Mouse (Mus musculus) MEL (cell line): ENCODE measurements around the gene Mmgt2. TPM values are rescaled to one million over a fixed set of nuclear protein-coding genes. Genes with fewer than 3 reads are reported as not detected.

Experiments
- DNase-seq: peaks from one replicate; pipeline ENCODE4 v3.0.0; 2011; ENCODE audit warnings: low read depth, low spot score
- H3K27ac ChIP-seq: 2 replicates; pipeline ENCODE4 v1.5.1; 2012; ENCODE audit warnings: low read depth, mild to moderate bottlenecking, control low read depth, low read length, moderate library complexity; ENCODE audit not compliant: control insufficient read depth
- H3K27me3 ChIP-seq, 2 experiments: fragments of 150-350 bp in 1 of 2; sonication (generic) in 1 of 2; 2 replicates each; pipeline ENCODE4 v1.6.1; 2012; ENCODE audit warnings: low read length in 2 of 2, mild to moderate bottlenecking in 2 of 2, improper control_type of control experiment in 1 of 2, moderate library complexity in 1 of 2; ENCODE audit not compliant: insufficient read depth in 2 of 2, control insufficient read depth in 1 of 2
- H3K36me3 ChIP-seq, 2 experiments: 2 replicates each; pipeline ENCODE4 v1.6.1; 2012 to 2014; ENCODE audit warnings: low read length in 2 of 2, improper control_type of control experiment in 1 of 2, inconsistent platforms in 1 of 2, mild to moderate bottlenecking in 1 of 2; ENCODE audit not compliant: insufficient read depth in 2 of 2, control insufficient read depth in 1 of 2
- H3K4me1 ChIP-seq, 2 experiments: fragments of 150-350 bp in 1 of 2; sonication (generic) in 1 of 2; 2 replicates each; pipeline ENCODE4 v1.6.1; 2012; ENCODE audit warnings: low read length in 2 of 2, improper control_type of control experiment in 1 of 2, mild to moderate bottlenecking in 1 of 2; ENCODE audit not compliant: insufficient read depth in 2 of 2, control insufficient read depth in 1 of 2
- H3K4me3 ChIP-seq, 2 experiments: fragments of 150-350 bp in 1 of 2; sonication (generic) in 1 of 2; 2 replicates each; pipeline ENCODE4 v1.5.1; 2012; ENCODE audit warnings: low read depth in 2 of 2, low read length in 2 of 2, mild to moderate bottlenecking in 2 of 2, moderate library complexity in 2 of 2, control low read depth in 1 of 2, improper control_type of control experiment in 1 of 2; ENCODE audit not compliant: control insufficient read depth in 1 of 2, insufficient read depth in 1 of 2
- H3K79me2 ChIP-seq: 2 replicates; pipeline ENCODE4 v1.6.1; 2012; ENCODE audit warnings: mild to moderate bottlenecking, low read length, moderate library complexity; ENCODE audit not compliant: control insufficient read depth, poor library complexity, insufficient read depth
- H3K9ac ChIP-seq: 2 replicates; pipeline ENCODE4 v1.6.1; 2012; ENCODE audit warnings: low read depth, mild to moderate bottlenecking, control low read depth, low read length, moderate library complexity; ENCODE audit not compliant: control insufficient read depth, poor library complexity, severe bottlenecking
- H3K9me3 ChIP-seq: fragments of 150-350 bp; sonication (generic); replicated peaks from 2 replicates; pipeline ENCODE4 v1.6.1; 2012; ENCODE audit warnings: mild to moderate bottlenecking, low read length, improper control_type of control experiment, moderate library complexity; ENCODE audit not compliant: insufficient read depth
- CHD2 ChIP-seq: IDR thresholded peaks from 2 replicates; pipeline ENCODE4 v1.6.1; 2011; ENCODE audit warnings: low read length, improper control_type of control experiment
- CTCF ChIP-seq, 3 experiments: IDR thresholded peaks in 2 of 3; conservative IDR thresholded peaks in 1 of 3; 2 replicates each; pipeline ENCODE4 v1.5.1; 2011 to 2012; ENCODE audit warnings: low read length in 3 of 3, low read depth in 2 of 3, mild to moderate bottlenecking in 2 of 3, improper control_type of control experiment in 1 of 3, inconsistent platforms in 1 of 3, mixed read lengths in 1 of 3, moderate library complexity in 1 of 3; ENCODE audit not compliant: control insufficient read depth in 1 of 3, insufficient read depth in 1 of 3, poor library complexity in 1 of 3, severe bottlenecking in 1 of 3
- ELF1 ChIP-seq: IDR thresholded peaks from 2 replicates; pipeline ENCODE4 v1.6.1; 2014; ENCODE audit warnings: low read depth, mild to moderate bottlenecking, inconsistent platforms, low read length, improper control_type of control experiment, moderate library complexity
- GABPA ChIP-seq: IDR thresholded peaks from 2 replicates; pipeline ENCODE4 v1.6.1; 2012; ENCODE audit warnings: low read depth, mild to moderate bottlenecking, inconsistent platforms, low read length, improper control_type of control experiment, moderate library complexity
- GATA1 ChIP-seq: IDR thresholded peaks from 2 replicates; pipeline ENCODE4 v1.6.1; 2011; ENCODE audit warnings: low read depth, low read length, improper control_type of control experiment
- HCFC1 ChIP-seq: IDR thresholded peaks from 2 replicates; pipeline ENCODE4 v1.6.1; 2012; ENCODE audit warnings: low read depth, mild to moderate bottlenecking, inconsistent platforms, low read length, improper control_type of control experiment, moderate library complexity
- MAZ ChIP-seq: IDR thresholded peaks from 2 replicates; pipeline ENCODE4 v1.6.1; 2012; ENCODE audit warnings: low read depth, mild to moderate bottlenecking, inconsistent platforms, low read length, improper control_type of control experiment
- MYB ChIP-seq: IDR thresholded peaks from 2 replicates; pipeline ENCODE4 v1.6.1; 2011; ENCODE audit warnings: mild to moderate bottlenecking, low read depth, low read length, improper control_type of control experiment
- MYC ChIP-seq: IDR thresholded peaks from 2 replicates; pipeline ENCODE4 v1.6.1; 2011; ENCODE audit warnings: low read depth, mild to moderate bottlenecking, low read length, improper control_type of control experiment, moderate library complexity
- NELFE ChIP-seq: IDR thresholded peaks from 2 replicates; pipeline ENCODE4 v1.6.1; 2011; ENCODE audit warnings: low read depth, low read length, improper control_type of control experiment
- POLR2A ChIP-seq, 2 experiments: IDR thresholded peaks; 2 replicates each; pipeline ENCODE4 v1.6.1; 2011 to 2012; ENCODE audit warnings: low read length in 2 of 2, mild to moderate bottlenecking in 2 of 2, control low read depth in 1 of 2, improper control_type of control experiment in 1 of 2, low read depth in 1 of 2, moderate library complexity in 1 of 2; ENCODE audit not compliant: control insufficient read depth in 1 of 2, insufficient read depth in 1 of 2, poor library complexity in 1 of 2
- RAD21 ChIP-seq: IDR thresholded peaks from 2 replicates; pipeline ENCODE4 v1.6.1; 2011; ENCODE audit warnings: mild to moderate bottlenecking, low read depth, low read length, improper control_type of control experiment
- SIN3A ChIP-seq: IDR thresholded peaks from 2 replicates; pipeline ENCODE4 v1.6.1; 2012; ENCODE audit warnings: low read length, improper control_type of control experiment, inconsistent platforms
- UBTF ChIP-seq: IDR thresholded peaks from 2 replicates; pipeline ENCODE4 v1.6.1; 2012; ENCODE audit warnings: low read depth, mild to moderate bottlenecking, inconsistent platforms, low read length, improper control_type of control experiment, moderate library complexity, borderline replicate concordance; ENCODE audit not compliant: insufficient read depth
- USF2 ChIP-seq, 2 experiments: IDR thresholded peaks; 2 replicates each; pipeline ENCODE4 v1.6.1; 2011 to 2012; ENCODE audit warnings: improper control_type of control experiment in 2 of 2, low read length in 2 of 2, borderline replicate concordance in 1 of 2, inconsistent platforms in 1 of 2, low read depth in 1 of 2, mild to moderate bottlenecking in 1 of 2; ENCODE audit not compliant: insufficient read depth in 1 of 2
- ZKSCAN1 ChIP-seq: IDR thresholded peaks from 2 replicates; pipeline ENCODE4 v1.6.1; 2012; ENCODE audit warnings: low read depth, mild to moderate bottlenecking, inconsistent platforms, low read length, improper control_type of control experiment, moderate library complexity
- ZNF384 ChIP-seq: IDR thresholded peaks from 2 replicates; pipeline ENCODE4 v1.6.1; 2012; ENCODE audit warnings: low read depth, mild to moderate bottlenecking, inconsistent platforms, low read length, improper control_type of control experiment
- polyA plus RNA-seq, 2 experiments: library from polyadenylated mRNA; stranded (reverse) in 1 of 2; unstranded in 1 of 2; fragments of >175 nt in 1 of 2; fragments of >200 nt in 1 of 2; gene quantifications; 2 replicates each; pipeline versions ENCODE4 v1.2.1 to v1.2.4; 2012; ENCODE audit warnings: low replicate concordance in 2 of 2, low read depth in 1 of 2; ENCODE audit not compliant: insufficient read length in 2 of 2, insufficient read depth in 1 of 2, missing spikeins in 1 of 2
- total RNA-seq: library from RNA; depleted of rRNA; stranded (reverse); fragments of 300-350 nt; gene quantifications from 2 replicates; pipeline ENCODE4 v1.2.3, GENCODE M21; 2012

The Mmgt2 gene
- total and polyA plus RNA-seq, 3 experiments = 24.1 to 51.9 TPM; not detected in 1

- Histone ChIP-seq H3K4me1 (peaks cover 0 to 4% of the 10 kb centered on the region in 2 experiments; a peak in 2 of 4 replicates), H3K36me3 (peaks cover 7 to 16% of the 10 kb centered on the region in 2 experiments), H3K4me3 (no peak overlapping the region), H3K27me3 (no peaks in the 10 kb centered on the region), H3K27ac (no peak overlapping the region), H3K9me3 (no peaks in the 10 kb centered on the region), H3K9ac (no peak overlapping the region), H3K79me2 (peaks cover 9% of the 10 kb centered on the region)
- DNase-seq = peak; percentile 62
- TF ChIP-seq GATA1 = no peak
- peak in 1 of 2 experiments; percentile 31; a peak in 1 of 4 replicates for TF ChIP-seq POLR2A (IDR thresholded peaks at IDR 0.05; ENCODE audit: control insufficient read depth in 1 of 2, insufficient read depth in 1 of 2, low read depth in 1 of 2, low read length in 2 of 2, poor library complexity in 1 of 2)
Observed at GRCm38 (mm10) chr11:62608826-62609675, 39.4 kb upstream of the Mmgt2 start.

- Histone ChIP-seq H3K4me1 (no peaks in the 10 kb centered on the region), H3K9ac (no peak overlapping the region), H3K27me3 (no peaks in the 10 kb centered on the region), H3K36me3 (peaks cover 0 to 4% of the 10 kb centered on the region in 2 experiments; a peak in 2 of 4 replicates), H3K4me3 (no peak overlapping the region), H3K79me2 (no peaks in the 10 kb centered on the region), H3K27ac (no peak overlapping the region), H3K9me3 (no peaks in the 10 kb centered on the region)
- DNase-seq = no peak
- TF ChIP-seq HCFC1 (no peak), UBTF (no peak)
Observed at GRCm38 (mm10) chr11:62610304-62610703, 38.2 kb upstream of the Mmgt2 start.

GRCm38 (mm10) chr11:62612604-62613003 lies 35.9 kb upstream of the Mmgt2 start:
- H3K36me3 ChIP-seq = no peaks in the 10 kb centered on the region
- H3K9me3 ChIP-seq = no peaks in the 10 kb centered on the region
- no peak for DNase-seq
- TF ChIP-seq NELFE = no peak
- no peak overlapping the region for H3K9ac ChIP-seq
- H3K79me2 ChIP-seq = no peaks in the 10 kb centered on the region
- H3K27ac ChIP-seq = no peak overlapping the region
- no peaks in the 10 kb centered on the region for H3K27me3 ChIP-seq
- H3K4me1 ChIP-seq = no peaks in the 10 kb centered on the region
- H3K4me3 ChIP-seq = no peak overlapping the region

GRCm38 (mm10) chr11:62613657-62614365 lies 34.7 kb upstream of the Mmgt2 start:
- Histone ChIP-seq H3K27me3 (no peaks in the 10 kb centered on the region), H3K4me3 (no peak overlapping the region), H3K9me3 (no peaks in the 10 kb centered on the region), H3K79me2 (no peaks in the 10 kb centered on the region), H3K4me1 (no peaks in the 10 kb centered on the region), H3K9ac (no peak overlapping the region), H3K27ac (no peak overlapping the region), H3K36me3 (no peaks in the 10 kb centered on the region)
- DNase-seq = peak; percentile 96
- TF ChIP-seq CHD2 (no peak), RAD21 (peak; percentile 100), CTCF (IDR thresholded peaks at IDR 0.05 in 2 of 3, conservative IDR thresholded peaks at IDR 0.05 in 1 of 3; ENCODE audit: control insufficient read depth in 1 of 3, insufficient read depth in 1 of 3, low read depth in 2 of 3, low read length in 3 of 3, poor library complexity in 1 of 3, severe bottlenecking in 1 of 3) (peak; percentile 98 to 100 (median 100)), MAZ (no peak), POLR2A (IDR thresholded peaks at IDR 0.05; ENCODE audit: control insufficient read depth in 1 of 2, insufficient read depth in 1 of 2, low read depth in 1 of 2, low read length in 2 of 2, poor library complexity in 1 of 2) (no peak), ZKSCAN1 (no peak), SIN3A (0 out of 2 replicates have a peak, but pooled peaks have one; percentile 46), MYC (peak; percentile 56; the same call in 1 of the 2 replicates), ZNF384 (0 out of 2 replicates have a peak, but pooled peaks have one; percentile 27), GABPA (no peak), USF2 (IDR thresholded peaks at IDR 0.05; ENCODE audit: borderline replicate concordance in 1 of 2, insufficient read depth in 1 of 2, low read depth in 1 of 2, low read length in 2 of 2) (no peak), MYB (no peak), ELF1 (peak; percentile 53; the same call in 1 of the 2 replicates)
